ENCODE assay signal across 9 mouse cellular contexts in the genomic region with DNA sequence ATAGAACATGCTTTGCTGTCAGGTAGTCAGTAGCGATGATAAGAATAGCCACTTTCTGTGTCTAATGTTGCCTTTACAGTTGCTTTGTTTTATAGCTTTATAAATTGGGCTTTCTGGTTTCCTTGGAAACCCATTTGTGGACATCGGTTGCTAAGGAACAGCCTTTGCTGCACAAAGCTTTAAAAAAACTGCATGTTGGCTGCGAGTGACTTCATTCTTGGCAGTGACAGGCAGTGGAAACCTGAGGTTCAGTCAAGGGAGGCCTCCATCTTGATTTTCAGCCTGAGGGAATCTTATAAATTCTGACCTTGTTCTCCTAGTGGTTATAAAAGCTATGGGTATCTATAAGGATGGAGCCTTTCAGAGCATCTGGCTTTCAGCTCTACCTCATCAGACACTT. TPM values are rescaled to one million over a fixed set of nuclear protein-coding genes. Genes with fewer than 3 reads are reported as not detected.
DNase-seq lines count a peak whose midpoint lies in the region; ATAC-seq and TF ChIP-seq lines count a peak whose summit lies in the region.
"Had no signal": no experiment of that assay in that cellular context is flagged by ENCODE, and none has a peak within 500 bp of the region (broad histone marks: within the 10 kb centered on the region; RNA-seq: fewer than 3 reads in every experiment).

No protein-coding gene starts in this region.

- no peak; the same call in 1 of the 2 replicates for TF ChIP-seq CTCF in midbrain, postnatal 0 days (IDR thresholded peaks at IDR 0.05)

- 9% methylated on average over 3 of the region's 3 CpGs for WGBS in midbrain, postnatal 0 days

- H3K36me3 ChIP-seq in midbrain, postnatal 0 days (ENCODE audit: insufficient read depth, low read length), result no peaks in the 10 kb centered on the region

- H3K9me3 ChIP-seq in midbrain, postnatal 0 days (ENCODE audit: low read length), result no peaks in the 10 kb centered on the region

- DNase-seq in heart, postnatal 4 days, result peak; percentile 25
- no peak for DNase-seq in heart, adult 9 months (ENCODE audit: low spot score in 2 of 2)
- DNase-seq in embryo, embryonic 11.5 days (ENCODE audit: low read depth, low spot score), result peak; percentile 36
- DNase-seq in layer of hippocampus, adult 8-10 months (ENCODE audit: low spot score in 2 of 2), result peak; percentile 55 to 74
- DNase-seq in midbrain, postnatal 0 days (ENCODE audit: low spot score), result peak; percentile 93
- DNase-seq in liver, result no peak
- no peak for DNase-seq in spleen, adult 18-20 months
- DNase-seq in gastrocnemius, adult 8-10 months (ENCODE audit: low spot score in 2 of 2), result no peak

- peak overlapping the region; percentile 65 for H3K27ac ChIP-seq in midbrain, postnatal 0 days (ENCODE audit: low read depth, low read length)

- peak; percentile 86 for ATAC-seq in midbrain, postnatal 0 days (ENCODE audit: low FRiP score)

- H3K4me1 ChIP-seq in midbrain, postnatal 0 days (ENCODE audit: insufficient read depth, low read length), result peaks cover 3% of the 10 kb centered on the region; the same call in 1 of the 2 replicates

- no peak overlapping the region for H3K4me3 ChIP-seq in midbrain, postnatal 0 days (ENCODE audit: low read depth, low read length)
- H3K4me3 ChIP-seq: myocyte had no signal

- peak overlapping the region; percentile 19 for H3K4me2 ChIP-seq in midbrain, postnatal 0 days (ENCODE audit: low read depth, low read length, poor library complexity, severe bottlenecking)

- H3K27me3 ChIP-seq in midbrain, postnatal 0 days (ENCODE audit: insufficient read depth, low read length), result no peaks in the 10 kb centered on the region

- H3K9ac ChIP-seq in midbrain, postnatal 0 days (replicated peaks; ENCODE audit: low read length, poor library complexity, severe bottlenecking), result no peak overlapping the region

RNA-seq across cellular contexts. Expression of gene Dclk1, which starts 42.1 kb away (rescaled TPM):
- total RNA-seq in heart, postnatal 4 days (2021), result 10 to 100 TPM; 13.8 to 14.0 TPM
- 100 to 1,000 TPM; 509 to 592 (median 551) TPM for total RNA-seq in layer of hippocampus, adult 8-10 months (2022)
- 307 and 371 TPM in 2 replicates for total RNA-seq in midbrain, postnatal 0 days (2014; rRNA removed)
- 206 and 219 TPM in 2 replicates for polyA plus RNA-seq in midbrain, postnatal 0 days (2015; fragmentation: Nextera tagmentation; extraction: Ambion mirVana)
- 1 to 10 TPM; 2.0 to 3.1 (median 2.5) TPM for total RNA-seq in gastrocnemius, adult 8-10 months (2022)

Comparison
In these comparisons a context has a peak if more than half of its experiments do, and no peak if none do; other contexts are left out.
1. DNase-seq: peak in heart, postnatal 4 days (single experiment), embryo, embryonic 11.5 days (single experiment), layer of hippocampus, adult 8-10 months (2 of 2) and midbrain, postnatal 0 days (single experiment); none in heart, adult 9 months (0 of 2), liver (single experiment), spleen, adult 18-20 months (0 of 2) and gastrocnemius, adult 8-10 months (0 of 2).
2. RNA of gene Dclk1, which starts 42.1 kb away (total RNA-seq): 509 to 592 TPM in layer of hippocampus, adult 8-10 months and 307 to 371 TPM in midbrain, postnatal 0 days; 13.8 to 14.0 TPM in heart, postnatal 4 days and 2.0 to 3.1 TPM in gastrocnemius, adult 8-10 months; every median in the first group is over 10 times any median in the second.